Mouse (Mus musculus) embryonic facial prominence, embryonic 11.5 days (tissue): ENCODE data around the gene Dmbt1. TPM values are rescaled to one million over a fixed set of nuclear protein-coding genes. Genes with fewer than 3 reads are reported as not detected.
"Not testable (repeated sequence)": the region's sequence is repeated elsewhere in the genome, so short reads cannot be mapped to it uniquely, and the experiment has no call there.

Experiments used
- ATAC-seq: fragments of 200-750 bp; cut with Nextera tagmentation; replicated peaks from 2 replicates; pipeline ENCODE4 v1.8.0; 2017; ENCODE audit warnings: low read depth; ENCODE audit not compliant: insufficient number of reproducible peaks, low FRiP score, low TSS enrichment
- DNase-seq: peaks from one replicate; pipeline ENCODE4 v3.0.0-alpha.2; 2015; ENCODE audit warnings: low spot score
- H3K27ac ChIP-seq: fragments of 300-500 bp; sonication (generic); replicated peaks from 2 replicates; pipeline ENCODE4 v1.5.1; 2014; ENCODE audit warnings: mild to moderate bottlenecking, low read depth, low read length, control low read depth
- H3K27me3 ChIP-seq: fragments of 300-500 bp; sonication (generic); 2 replicates; pipeline ENCODE4 v1.6.1; 2014; ENCODE audit warnings: mild to moderate bottlenecking, low read length, moderate library complexity, mixed read lengths; ENCODE audit not compliant: control insufficient read depth, insufficient read depth
- H3K36me3 ChIP-seq: fragments of 300-500 bp; sonication (generic); replicated peaks from 2 replicates; pipeline ENCODE4 v1.6.1; 2014; ENCODE audit warnings: low read depth, mild to moderate bottlenecking, low read length, moderate library complexity, mixed read lengths; ENCODE audit not compliant: control insufficient read depth, insufficient read depth
- H3K4me1 ChIP-seq: fragments of 300-500 bp; sonication (generic); 2 replicates; pipeline ENCODE4 v1.6.1; 2014; ENCODE audit warnings: low read length, mixed read lengths; ENCODE audit not compliant: control insufficient read depth, insufficient read depth
- H3K4me2 ChIP-seq: fragments of 300-500 bp; sonication (generic); 2 replicates; pipeline ENCODE4 v1.6.1; 2014; ENCODE audit warnings: low read depth, mild to moderate bottlenecking, control low read depth, low read length, moderate library complexity
- H3K4me3 ChIP-seq: fragments of 300-500 bp; sonication (generic); 2 replicates; pipeline ENCODE4 v1.5.1; 2014; ENCODE audit warnings: low read depth, low read length, control low read depth
- H3K9ac ChIP-seq: fragments of 300-500 bp; sonication (generic); replicated peaks from 2 replicates; pipeline ENCODE4 v1.6.1; 2014; ENCODE audit warnings: mild to moderate bottlenecking, control low read depth, low read length
- H3K9me3 ChIP-seq: fragments of 300-500 bp; sonication (generic); replicated peaks from 2 replicates; pipeline ENCODE4 v1.6.1; 2016; ENCODE audit warnings: mild to moderate bottlenecking, low read length, inconsistent platforms, mixed read lengths; ENCODE audit not compliant: control insufficient read depth
- WGBS: fragments of 180-500 bp; shearing (Covaris S2); extraction: QIAGEN DNeasy Blood & Tissue Kit; methylation state at CpG from one replicate; pipeline ENCODE4 v1.1.7; 2014; 5-methylcytosine and 5-hydroxymethylcytosine counted together
- polyA plus RNA-seq: library from polyadenylated mRNA; unstranded; fragments of >200 nt; fragmentation: Nextera tagmentation; extraction: Ambion mirVana; gene quantifications from 2 replicates; pipeline ENCODE4 v1.2.1, GENCODE M21; 2014

The Dmbt1 gene
- polyA plus RNA-seq, 1 experiment from 2014 or later = not detected

- not testable (repeated sequence) for H3K4me1 ChIP-seq, H3K27me3 ChIP-seq, H3K9me3 ChIP-seq, ATAC-seq, H3K36me3 ChIP-seq, H3K4me2 ChIP-seq, H3K27ac ChIP-seq, H3K9ac ChIP-seq, H3K4me3 ChIP-seq, DNase-seq
- WGBS = 79% methylated on average over 9 of the region's 9 CpGs
These were observed 50.5 kb downstream of the Dmbt1 start for GRCm38 (mm10) chr7:131082403-131082802.

GRCm38 (mm10) chr7:131112486-131112885, 80.6 kb downstream of the Dmbt1 start:
- H3K4me3 ChIP-seq = no peak overlapping the region
- no peak overlapping the region for H3K4me2 ChIP-seq
- H3K27me3 ChIP-seq = no peaks in the 10 kb centered on the region
- H3K36me3 ChIP-seq = no peaks in the 10 kb centered on the region
- peak; percentile 80 for DNase-seq
- no peak for ATAC-seq
- WGBS = 22% methylated on average over 3 of the region's 3 CpGs
- H3K27ac ChIP-seq = no peak overlapping the region
- no peaks in the 10 kb centered on the region for H3K9me3 ChIP-seq
- H3K4me1 ChIP-seq = no peaks in the 10 kb centered on the region
- H3K9ac ChIP-seq = no peak overlapping the region

GRCm38 (mm10) chr7:131113676-131114075, 81.8 kb downstream of the Dmbt1 start:
- Histone ChIP-seq H3K4me2 (no peak overlapping the region), H3K4me1 (no peaks in the 10 kb centered on the region), H3K4me3 (no peak overlapping the region), H3K9me3 (no peaks in the 10 kb centered on the region), H3K27ac (no peak overlapping the region), H3K36me3 (no peaks in the 10 kb centered on the region), H3K9ac (no peak overlapping the region), H3K27me3 (no peaks in the 10 kb centered on the region)
- no peak for DNase-seq
- ATAC-seq = no peak
- 78% methylated on average over 6 of the region's 6 CpGs for WGBS

- no peaks in the 10 kb centered on the region for H3K27me3 ChIP-seq
- ATAC-seq (no peak), DNase-seq (no peak)
- H3K4me3 ChIP-seq = no peak overlapping the region
- no peak overlapping the region for H3K4me2 ChIP-seq
- no peak overlapping the region for H3K9ac ChIP-seq
- WGBS = 82% methylated on average over 2 of the region's 2 CpGs
- no peaks in the 10 kb centered on the region for H3K4me1 ChIP-seq
- no peaks in the 10 kb centered on the region for H3K36me3 ChIP-seq
- no peaks in the 10 kb centered on the region for H3K9me3 ChIP-seq
- no peak overlapping the region for H3K27ac ChIP-seq
These were observed 82.6 kb downstream of the Dmbt1 start for GRCm38 (mm10) chr7:131114434-131114833.

- DNase-seq (no peak), ATAC-seq (no peak)
- Histone ChIP-seq H3K4me1 (no peaks in the 10 kb centered on the region), H3K4me2 (no peak overlapping the region), H3K27ac (no peak overlapping the region), H3K4me3 (no peak overlapping the region), H3K27me3 (no peaks in the 10 kb centered on the region), H3K9ac (no peak overlapping the region), H3K36me3 (no peaks in the 10 kb centered on the region), H3K9me3 (no peaks in the 10 kb centered on the region)
- 85% methylated on average over 2 of the region's 2 CpGs for WGBS
These were observed 90.5 kb downstream of the Dmbt1 start for GRCm38 (mm10) chr7:131122210-131122807.

- Histone ChIP-seq H3K27ac (no peak overlapping the region), H3K9me3 (no peaks in the 10 kb centered on the region), H3K4me2 (no peak overlapping the region), H3K9ac (no peak overlapping the region), H3K36me3 (no peaks in the 10 kb centered on the region), H3K27me3 (no peaks in the 10 kb centered on the region), H3K4me1 (no peaks in the 10 kb centered on the region), H3K4me3 (no peak overlapping the region)
- WGBS = 65% methylated on average over 12 of the region's 12 CpGs
- no peak for DNase-seq
- ATAC-seq = no peak
These were observed 98.2 kb downstream of the Dmbt1 start for GRCm38 (mm10) chr7:131130021-131130420.

- H3K27ac ChIP-seq = no peak overlapping the region
- ATAC-seq = no peak
- no peaks in the 10 kb centered on the region for H3K4me1 ChIP-seq
- no peak overlapping the region for H3K9ac ChIP-seq
- no peaks in the 10 kb centered on the region for H3K36me3 ChIP-seq
- WGBS = 72% methylated on average over 3 of the region's 3 CpGs
- H3K9me3 ChIP-seq = no peaks in the 10 kb centered on the region
- no peak overlapping the region for H3K4me2 ChIP-seq
- H3K27me3 ChIP-seq = no peaks in the 10 kb centered on the region
- H3K4me3 ChIP-seq = no peak overlapping the region
- DNase-seq = no peak
These were observed 101.3 kb downstream of the Dmbt1 start for GRCm38 (mm10) chr7:131133181-131133580.

GRCm38 (mm10) chr7:131146214-131146613, 114.4 kb downstream of the Dmbt1 start, which contains the start of gene 4933402N03Rik:
Gene 4933402N03Rik (minus strand): TSS chr7:131146314.
- Histone ChIP-seq H3K4me2 (no peak within 1 kb of the TSS), H3K9me3 (no peaks in the 10 kb centered on the region), H3K4me3 (no peak within 1 kb of the TSS), H3K4me1 (no peaks in the 10 kb centered on the region), H3K9ac (no peak within 1 kb of the TSS), H3K36me3 (no peaks in the 10 kb centered on the region), H3K27ac (no peak within 1 kb of the TSS), H3K27me3 (no peaks in the 10 kb centered on the region)
- ATAC-seq (no peak), DNase-seq (no peak)
- WGBS = 91% methylated on average over 2 of the region's 2 CpGs
